Mouse (Mus musculus): ENCODE results near the gene Rapgef5.

The Rapgef5 gene

DNA sequence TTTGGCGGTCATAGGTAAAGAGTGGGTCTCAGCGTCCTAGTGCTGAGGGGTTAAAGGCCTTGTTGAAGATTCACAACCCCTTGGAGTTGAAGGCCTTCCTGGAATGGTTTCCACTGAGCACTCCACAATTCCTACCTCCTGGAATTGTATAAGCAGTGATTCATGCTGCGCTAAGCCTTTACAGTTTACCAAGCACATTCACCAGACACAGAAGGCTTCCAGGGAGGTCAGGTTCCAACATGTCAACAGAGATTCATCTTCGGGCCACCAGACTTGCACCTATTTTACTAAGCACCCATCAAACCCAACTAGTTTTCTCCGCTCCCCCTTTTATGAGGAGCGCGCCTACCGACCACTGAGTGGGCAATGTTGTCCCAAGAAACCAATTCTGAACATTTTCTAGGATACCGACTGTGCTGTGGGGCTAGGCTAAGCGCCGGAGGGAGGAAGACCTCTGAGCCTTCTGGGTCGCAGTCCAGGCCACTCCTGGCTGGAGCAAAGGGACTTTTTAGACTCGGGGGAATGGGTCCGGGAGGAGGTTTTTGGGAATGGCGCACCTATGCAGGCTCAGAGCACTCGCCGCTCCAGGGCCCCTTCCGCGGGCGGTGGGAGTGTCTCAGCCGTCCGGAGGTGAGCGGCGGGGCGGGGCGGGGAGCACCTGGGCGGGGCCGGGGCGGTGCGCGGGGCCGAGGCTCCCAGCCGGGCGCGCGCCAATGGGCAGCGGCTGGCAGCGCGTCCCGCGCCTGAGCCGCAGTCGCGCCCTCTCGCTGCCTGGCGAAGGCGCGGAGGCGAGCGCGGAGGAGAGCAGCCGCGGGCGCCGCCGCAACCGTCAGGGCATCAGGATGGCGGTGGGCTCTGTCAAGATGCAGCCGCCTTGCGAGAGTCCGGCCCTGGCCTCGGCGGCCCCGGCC lies 17.2 kb downstream of the Rapgef5 start:
- DNase-seq = peak; percentile 20 to 30

- DNase-seq = peak; percentile 38 to 41
Measured at GRCm38 (mm10) chr12:117534087-117534751, 17.9 kb downstream of the Rapgef5 start.

DNA sequence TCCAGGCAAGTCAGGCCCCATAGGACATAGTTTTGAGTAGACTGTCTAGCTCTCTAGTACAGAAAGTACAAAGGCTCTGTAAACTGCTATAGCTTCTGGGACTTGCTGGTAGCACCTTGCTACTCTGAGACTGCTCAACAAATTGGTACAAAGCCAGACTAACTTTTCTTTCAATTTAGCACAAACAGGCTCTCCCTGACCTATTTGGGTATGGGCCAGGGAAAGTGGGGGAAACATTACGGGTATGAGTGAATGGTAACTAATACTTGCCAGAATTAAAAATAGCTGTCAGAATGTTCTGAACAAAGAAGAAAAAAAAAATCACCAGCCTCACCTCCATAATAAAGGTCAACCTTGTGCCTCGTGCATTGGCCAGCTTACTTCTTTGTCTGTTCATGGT lies 24.1 kb downstream of the Rapgef5 start:
- no peak for DNase-seq

GRCm38 (mm10) chr12:117545277-117545676 lies 29.0 kb downstream of the Rapgef5 start:
- no peak for DNase-seq

GRCm38 (mm10) chr12:117553353-117553752 lies 37.1 kb downstream of the Rapgef5 start:
- DNase-seq = no peak

- no peak for DNase-seq
Measured at GRCm38 (mm10) chr12:117554612-117555063, 38.4 kb downstream of the Rapgef5 start.

DNA sequence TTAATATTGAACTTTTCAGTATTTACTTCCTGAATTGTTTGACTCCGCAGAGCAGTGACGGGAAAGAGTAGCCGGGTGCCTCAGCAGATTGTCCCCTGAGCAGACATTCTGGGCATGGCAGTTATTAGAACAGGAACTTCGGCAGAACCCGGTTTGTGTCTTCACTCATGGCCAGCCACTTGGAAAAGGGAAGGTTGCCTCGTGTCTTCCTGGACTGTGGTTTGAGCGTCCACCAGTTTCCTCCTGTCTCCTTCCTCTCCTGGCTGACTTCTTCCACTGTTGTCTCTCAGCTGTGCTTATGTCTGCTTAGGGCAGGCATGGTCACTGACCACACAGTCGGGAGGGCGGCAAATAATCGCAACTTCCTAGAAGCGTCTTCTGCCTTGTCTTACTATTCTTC lies 44.2 kb downstream of the Rapgef5 start:
- DNase-seq = no peak

- DNase-seq = no peak
Measured at GRCm38 (mm10) chr12:117561411-117562059, 45.3 kb downstream of the Rapgef5 start.

DNA sequence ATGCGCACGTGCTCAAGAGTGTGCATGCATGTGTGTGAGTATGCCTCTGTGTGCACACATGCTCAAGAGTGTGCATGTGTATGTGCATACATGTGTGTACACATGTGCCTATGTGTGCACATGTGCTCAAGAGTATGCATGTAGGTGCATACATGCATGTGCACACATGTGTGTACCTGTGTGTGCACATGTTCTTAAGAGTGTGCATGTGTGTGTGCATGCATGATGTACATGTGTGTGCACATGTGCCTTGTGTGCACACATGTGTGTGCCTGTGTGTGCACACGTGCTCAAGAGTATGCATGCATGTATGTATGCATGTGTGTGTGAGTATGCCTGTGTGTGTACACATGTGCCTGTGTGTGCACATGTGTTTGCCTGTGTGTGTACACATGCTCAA lies 45.8 kb downstream of the Rapgef5 start:
- DNase-seq = no peak

GRCm38 (mm10) chr12:117563859-117564258 lies 47.6 kb downstream of the Rapgef5 start:
- DNase-seq = no peak

DNA sequence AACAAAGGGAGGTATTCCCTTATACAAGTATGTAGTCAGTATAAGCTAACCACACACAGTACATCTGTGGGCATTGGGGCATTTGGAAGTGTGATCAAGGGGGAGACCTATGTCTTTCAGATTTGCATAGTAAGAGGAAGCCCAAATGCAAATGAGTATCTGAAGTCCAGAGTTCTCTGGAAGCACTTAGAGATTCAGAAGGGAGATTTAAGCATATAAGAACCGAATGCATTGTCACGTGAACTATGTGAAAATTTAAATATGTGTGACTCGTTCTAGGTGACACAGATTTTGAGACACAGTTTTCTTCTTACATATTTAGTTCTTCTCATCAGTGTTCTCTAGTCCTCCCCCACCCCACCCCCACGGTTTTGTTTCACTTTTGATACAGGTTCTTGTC lies 50.0 kb downstream of the Rapgef5 start:
- no peak for DNase-seq

DNA sequence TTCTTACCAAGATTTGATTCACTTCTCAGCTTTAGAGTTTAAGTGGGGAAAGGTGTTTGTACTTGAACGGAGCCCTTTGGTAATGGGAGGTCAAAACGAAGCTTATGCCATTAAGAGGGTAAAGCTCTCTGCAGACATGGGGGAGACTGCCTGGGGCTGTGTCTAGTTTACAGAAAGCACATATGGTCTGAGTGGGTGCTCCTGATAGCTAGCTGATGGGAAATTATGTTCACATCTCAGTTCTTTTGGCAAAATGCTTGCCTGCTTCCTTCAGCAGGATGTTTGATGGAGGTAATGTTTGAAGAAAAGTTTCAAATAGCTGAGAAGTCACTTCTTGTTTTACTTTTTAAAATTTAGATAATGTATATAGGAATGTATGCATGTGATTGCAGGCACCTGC lies 53.4 kb downstream of the Rapgef5 start:
- no peak for DNase-seq

GRCm38 (mm10) chr12:117584256-117584655 lies 68.0 kb downstream of the Rapgef5 start:
- no peak for DNase-seq

GRCm38 (mm10) chr12:117585390-117585789 lies 69.1 kb downstream of the Rapgef5 start:
- DNase-seq = no peak

- DNase-seq = peak; percentile 26 to 45
Measured at GRCm38 (mm10) chr12:117586124-117586523, 69.8 kb downstream of the Rapgef5 start.

- DNase-seq = no peak
Measured at GRCm38 (mm10) chr12:117589186-117589585, 72.9 kb downstream of the Rapgef5 start.

GRCm38 (mm10) chr12:117592019-117592418 lies 75.7 kb downstream of the Rapgef5 start:
- no peak for DNase-seq

- DNase-seq = no peak
Measured at GRCm38 (mm10) chr12:117592583-117592982, 76.3 kb downstream of the Rapgef5 start.

DNA sequence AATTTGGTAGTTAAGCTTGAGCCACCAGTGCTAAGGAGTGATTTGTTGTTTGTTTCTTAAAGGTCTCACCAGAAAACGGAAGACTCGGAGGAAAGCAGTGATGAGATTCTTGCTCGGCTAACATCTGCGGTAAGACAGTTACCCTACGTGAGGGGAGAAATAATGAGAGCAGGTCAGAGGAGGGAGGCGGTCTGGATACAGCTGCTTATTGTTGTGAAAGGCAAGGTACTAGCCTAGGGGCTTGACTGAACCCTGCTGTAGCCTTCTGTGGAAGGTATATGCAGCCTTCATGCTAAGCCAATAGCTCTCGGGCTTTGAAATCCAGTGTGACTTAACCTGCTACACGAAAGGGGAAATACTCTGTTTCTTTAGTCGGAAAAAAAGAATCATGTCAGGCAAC lies 78.9 kb downstream of the Rapgef5 start:
- DNase-seq = no peak

DNA sequence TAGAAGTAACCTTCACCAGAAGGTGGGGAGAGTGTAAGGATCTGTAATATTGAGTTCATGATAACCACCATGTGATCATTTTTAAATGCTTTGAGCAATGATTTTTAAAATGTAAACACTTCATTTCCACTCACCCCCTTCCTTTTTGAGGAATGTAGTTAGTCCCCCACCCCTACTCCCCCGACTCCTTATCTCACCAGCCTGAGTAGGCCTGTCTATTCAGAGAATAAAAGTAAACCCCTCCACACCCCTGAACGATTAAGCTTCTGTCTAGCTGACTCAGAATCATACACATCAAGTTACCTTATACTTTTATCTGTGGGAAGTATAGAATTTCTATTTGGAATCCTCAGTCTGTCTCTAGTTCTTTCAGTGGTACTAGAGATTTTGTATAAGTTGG lies 81.9 kb downstream of the Rapgef5 start:
- no peak for DNase-seq

DNA sequence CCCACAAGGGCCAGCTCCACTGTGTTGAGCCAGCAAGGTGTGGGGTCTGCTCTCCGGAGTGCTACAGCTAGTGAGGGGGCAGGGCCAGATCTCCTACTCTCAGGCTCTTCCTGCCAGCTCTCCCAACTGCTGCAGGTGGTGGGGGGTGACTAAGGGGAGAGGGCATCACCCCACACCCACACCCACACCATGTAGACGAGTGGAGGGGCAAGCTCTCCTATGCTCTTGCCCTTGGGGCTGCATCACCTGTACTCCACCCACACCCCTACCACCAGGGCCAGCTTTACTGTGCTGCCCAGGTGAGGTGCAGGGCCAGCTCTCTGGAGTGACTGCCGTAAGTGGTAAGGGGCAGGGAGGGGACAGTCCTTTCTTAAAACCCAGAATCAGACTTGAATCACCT lies 89.7 kb downstream of the Rapgef5 start:
- DNase-seq = no peak

DNA sequence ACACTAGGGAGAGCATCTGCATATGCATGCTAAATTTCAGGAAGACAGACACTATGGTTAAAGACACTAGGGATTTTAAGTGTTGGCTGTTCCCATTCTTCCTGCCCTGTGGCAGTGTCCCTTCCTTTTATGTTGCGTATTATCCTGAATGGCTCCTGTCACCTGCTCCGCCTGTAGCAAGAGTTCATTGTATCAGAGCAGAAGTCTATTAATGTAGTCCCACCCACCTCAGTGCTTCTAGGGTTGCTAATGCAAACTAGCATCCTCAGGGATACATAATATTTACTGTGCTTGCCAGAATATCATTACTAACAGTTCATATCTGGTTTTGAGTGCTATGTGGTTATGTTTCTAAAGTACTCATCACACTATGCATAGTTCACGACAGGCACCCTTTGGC lies 96.4 kb downstream of the Rapgef5 start:
- no peak for DNase-seq

DNA sequence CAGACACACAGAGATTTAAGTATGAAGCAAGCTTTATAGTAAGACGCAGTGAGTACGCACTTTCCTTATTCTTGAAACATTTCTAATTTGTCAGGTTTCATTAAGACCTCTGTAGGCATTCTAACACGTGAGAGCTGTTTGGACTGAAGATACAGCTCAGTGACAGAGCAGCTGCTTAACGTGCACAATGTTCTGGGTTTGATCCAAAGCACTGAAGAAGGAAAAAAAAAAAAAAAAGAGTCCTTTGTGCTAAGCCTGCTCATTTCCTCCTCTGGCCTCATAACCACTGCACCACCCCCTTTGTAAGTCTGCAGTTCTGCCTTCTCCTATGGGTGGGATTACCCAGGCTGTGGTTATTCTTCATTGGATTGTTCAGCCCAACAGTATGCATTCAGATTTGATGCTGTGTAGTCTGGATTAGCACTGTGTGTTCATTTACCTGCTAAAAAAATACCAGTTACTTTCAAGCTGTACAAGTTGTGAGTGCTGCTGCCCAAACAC lies 103.3 kb downstream of the Rapgef5 start:
- no peak for DNase-seq

Measured in thymus, adult 18-20 months (tissue).